Mouse (Mus musculus) lung, postnatal 10 days (tissue): ENCODE measurements around the gene Rap2a.

ENCODE experiments used
- DNase-seq: peaks from one replicate; pipeline ENCODE4 v3.0.0; 2021

Gene Rap2a

DNA sequence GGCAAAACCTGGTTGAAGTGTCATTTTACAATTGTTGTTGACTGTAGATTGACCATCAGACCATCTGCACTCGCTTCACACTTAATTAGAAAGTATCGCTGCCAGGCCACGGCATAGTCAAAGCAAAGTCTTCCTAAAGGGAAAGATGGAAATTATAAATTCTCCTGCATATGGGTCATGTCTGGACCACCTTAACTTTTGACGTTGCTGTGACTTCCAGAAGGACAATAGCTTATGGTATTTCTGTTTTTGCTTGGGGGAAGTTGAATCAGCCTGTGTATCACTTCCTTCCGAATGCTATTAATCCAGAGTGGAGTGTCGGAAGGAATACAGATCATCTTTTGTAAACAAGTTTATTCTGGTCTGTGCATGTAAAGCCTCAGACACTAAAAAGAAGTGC lies 65.6 kb downstream of the Rap2a start:
- peak; percentile 30 for DNase-seq

GRCm38 (mm10) chr14:120544495-120544894 lies 66.3 kb downstream of the Rap2a start:
- DNase-seq: peak; percentile 28

DNA sequence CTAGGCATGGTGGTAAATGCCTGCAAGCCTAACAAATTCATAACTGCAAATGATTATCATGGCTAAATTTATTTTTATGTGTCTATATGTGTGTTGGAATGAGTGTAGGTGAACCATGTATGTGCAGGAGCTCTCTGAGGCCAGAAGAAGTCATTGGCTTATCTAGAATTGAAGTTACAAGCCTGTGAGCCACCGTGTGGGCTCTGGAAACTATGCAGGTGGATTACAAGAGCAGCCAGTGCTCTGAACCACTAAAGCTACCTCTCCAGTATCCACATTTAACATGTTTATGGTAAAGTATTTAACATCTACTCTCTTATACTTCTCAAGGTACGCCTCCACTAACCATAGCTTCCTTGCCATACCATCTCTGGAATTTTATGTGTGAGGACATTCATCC lies 66.7 kb downstream of the Rap2a start:
- no peak for DNase-seq
